Mouse (Mus musculus): ENCODE measurements around the gene Tmem255b. TPM values are rescaled to one million over a fixed set of nuclear protein-coding genes. Genes with fewer than 3 reads are reported as not detected.

Gene Tmem255b
- polyA plus RNA-seq, 1 experiment, result not detected

- H3K27ac ChIP-seq (ENCODE audit: insufficient read depth, low read length), result no peak overlapping the region
- H3K4me3 ChIP-seq (ENCODE audit: insufficient read depth, low read length), result no peak overlapping the region
- TF ChIP-seq POLR2A (IDR thresholded peaks at IDR 0.05; ENCODE audit: low read depth, low read length) (no peak), CTCF (IDR thresholded peaks at IDR 0.05; ENCODE audit: borderline replicate concordance, insufficient read depth, low read length) (no peak)
- no peaks in the 10 kb centered on the region for H3K4me1 ChIP-seq (ENCODE audit: control insufficient read depth, insufficient read depth, low read length)
Observed at GRCm38 (mm10) chr8:13436052-13436451, 1.1 kb downstream of the Tmem255b start.

GRCm38 (mm10) chr8:13437531-13437930 lies 2.5 kb downstream of the Tmem255b start:
- H3K4me3 ChIP-seq (ENCODE audit: insufficient read depth, low read length), result no peak overlapping the region
- TF ChIP-seq CTCF (IDR thresholded peaks at IDR 0.05; ENCODE audit: borderline replicate concordance, insufficient read depth, low read length), result no peak
- no peak for TF ChIP-seq POLR2A (IDR thresholded peaks at IDR 0.05; ENCODE audit: low read depth, low read length)
- H3K27ac ChIP-seq (ENCODE audit: insufficient read depth, low read length), result no peak overlapping the region
- H3K4me1 ChIP-seq (ENCODE audit: control insufficient read depth, insufficient read depth, low read length), result no peaks in the 10 kb centered on the region

- no peak for TF ChIP-seq POLR2A (IDR thresholded peaks at IDR 0.05; ENCODE audit: low read depth, low read length)
- no peak for TF ChIP-seq CTCF (IDR thresholded peaks at IDR 0.05; ENCODE audit: borderline replicate concordance, insufficient read depth, low read length)
- Histone ChIP-seq H3K4me1 (ENCODE audit: control insufficient read depth, insufficient read depth, low read length) (no peaks in the 10 kb centered on the region), H3K4me3 (ENCODE audit: insufficient read depth, low read length) (no peak overlapping the region), H3K27ac (ENCODE audit: insufficient read depth, low read length) (no peak overlapping the region)
Observed at GRCm38 (mm10) chr8:13442152-13442551, 7.2 kb downstream of the Tmem255b start.

GRCm38 (mm10) chr8:13446456-13446855 lies 11.5 kb downstream of the Tmem255b start:
- Histone ChIP-seq H3K27ac (ENCODE audit: insufficient read depth, low read length) (no peak overlapping the region), H3K4me1 (ENCODE audit: control insufficient read depth, insufficient read depth, low read length) (no peaks in the 10 kb centered on the region), H3K4me3 (ENCODE audit: insufficient read depth, low read length) (no peak overlapping the region)
- no peak for TF ChIP-seq CTCF (IDR thresholded peaks at IDR 0.05; ENCODE audit: borderline replicate concordance, insufficient read depth, low read length)
- no peak for TF ChIP-seq POLR2A (IDR thresholded peaks at IDR 0.05; ENCODE audit: low read depth, low read length)

GRCm38 (mm10) chr8:13448145-13448544 lies 13.2 kb downstream of the Tmem255b start:
- H3K4me1 ChIP-seq (ENCODE audit: control insufficient read depth, insufficient read depth, low read length), result no peaks in the 10 kb centered on the region
- H3K4me3 ChIP-seq (ENCODE audit: insufficient read depth, low read length), result no peak overlapping the region
- TF ChIP-seq POLR2A (IDR thresholded peaks at IDR 0.05; ENCODE audit: low read depth, low read length) (no peak), CTCF (IDR thresholded peaks at IDR 0.05; ENCODE audit: borderline replicate concordance, insufficient read depth, low read length) (no peak)
- H3K27ac ChIP-seq (ENCODE audit: insufficient read depth, low read length), result no peak overlapping the region

- no peak overlapping the region for H3K27ac ChIP-seq (ENCODE audit: insufficient read depth, low read length)
- no peak for TF ChIP-seq CTCF (IDR thresholded peaks at IDR 0.05; ENCODE audit: borderline replicate concordance, insufficient read depth, low read length)
Observed at GRCm38 (mm10) chr8:13451747-13452277, 16.8 kb downstream of the Tmem255b start.

GRCm38 (mm10) chr8:13454341-13455113 lies 19.5 kb downstream of the Tmem255b start:
- Histone ChIP-seq H3K4me3 (ENCODE audit: insufficient read depth, low read length) (no peak overlapping the region), H3K27ac (ENCODE audit: insufficient read depth, low read length) (no peak overlapping the region), H3K4me1 (ENCODE audit: control insufficient read depth, insufficient read depth, low read length) (no peaks in the 10 kb centered on the region)
- TF ChIP-seq POLR2A (IDR thresholded peaks at IDR 0.05; ENCODE audit: low read depth, low read length), result no peak
- no peak for TF ChIP-seq CTCF (IDR thresholded peaks at IDR 0.05; ENCODE audit: borderline replicate concordance, insufficient read depth, low read length)

More at GRCm38 (mm10) chr8:13451747-13452277, 16.8 kb downstream of the Tmem255b start:
- H3K4me1 ChIP-seq (ENCODE audit: control insufficient read depth, insufficient read depth, low read length), result no peaks in the 10 kb centered on the region
- no peak overlapping the region for H3K4me3 ChIP-seq (ENCODE audit: insufficient read depth, low read length)

GRCm38 (mm10) chr8:13455295-13455694 lies 20.3 kb downstream of the Tmem255b start:
- Histone ChIP-seq H3K27ac (ENCODE audit: insufficient read depth, low read length) (no peak overlapping the region), H3K4me1 (ENCODE audit: control insufficient read depth, insufficient read depth, low read length) (no peaks in the 10 kb centered on the region), H3K4me3 (ENCODE audit: insufficient read depth, low read length) (no peak overlapping the region)
- TF ChIP-seq CTCF (IDR thresholded peaks at IDR 0.05; ENCODE audit: borderline replicate concordance, insufficient read depth, low read length) (peak; percentile 74; the same call in 1 of the 2 replicates), POLR2A (IDR thresholded peaks at IDR 0.05; ENCODE audit: low read depth, low read length) (no peak)

GRCm38 (mm10) chr8:13459431-13459830 lies 24.4 kb downstream of the Tmem255b start:
- no peak overlapping the region for H3K4me3 ChIP-seq (ENCODE audit: insufficient read depth, low read length)
- TF ChIP-seq POLR2A (IDR thresholded peaks at IDR 0.05; ENCODE audit: low read depth, low read length) (no peak), CTCF (IDR thresholded peaks at IDR 0.05; ENCODE audit: borderline replicate concordance, insufficient read depth, low read length) (no peak)
- no peaks in the 10 kb centered on the region for H3K4me1 ChIP-seq (ENCODE audit: control insufficient read depth, insufficient read depth, low read length)
- H3K27ac ChIP-seq (ENCODE audit: insufficient read depth, low read length), result no peak overlapping the region

GRCm38 (mm10) chr8:13461085-13461765 lies 26.2 kb downstream of the Tmem255b start:
- no peak overlapping the region for H3K4me3 ChIP-seq (ENCODE audit: insufficient read depth, low read length)
- no peak for TF ChIP-seq CTCF (IDR thresholded peaks at IDR 0.05; ENCODE audit: borderline replicate concordance, insufficient read depth, low read length)
- TF ChIP-seq POLR2A (IDR thresholded peaks at IDR 0.05; ENCODE audit: low read depth, low read length), result no peak

More at GRCm38 (mm10) chr8:13461085-13461765, 26.2 kb downstream of the Tmem255b start:
- Histone ChIP-seq H3K4me1 (ENCODE audit: control insufficient read depth, insufficient read depth, low read length) (no peaks in the 10 kb centered on the region), H3K27ac (ENCODE audit: insufficient read depth, low read length) (no peak overlapping the region)
